Mouse (Mus musculus) 416B (cell line): ENCODE data around the gene Pemt.

ENCODE experiments used
- DNase-seq: peaks from one replicate; pipeline ENCODE4 v3.0.0; 2011; ENCODE audit warnings: low read depth

Pemt gene

DNA sequence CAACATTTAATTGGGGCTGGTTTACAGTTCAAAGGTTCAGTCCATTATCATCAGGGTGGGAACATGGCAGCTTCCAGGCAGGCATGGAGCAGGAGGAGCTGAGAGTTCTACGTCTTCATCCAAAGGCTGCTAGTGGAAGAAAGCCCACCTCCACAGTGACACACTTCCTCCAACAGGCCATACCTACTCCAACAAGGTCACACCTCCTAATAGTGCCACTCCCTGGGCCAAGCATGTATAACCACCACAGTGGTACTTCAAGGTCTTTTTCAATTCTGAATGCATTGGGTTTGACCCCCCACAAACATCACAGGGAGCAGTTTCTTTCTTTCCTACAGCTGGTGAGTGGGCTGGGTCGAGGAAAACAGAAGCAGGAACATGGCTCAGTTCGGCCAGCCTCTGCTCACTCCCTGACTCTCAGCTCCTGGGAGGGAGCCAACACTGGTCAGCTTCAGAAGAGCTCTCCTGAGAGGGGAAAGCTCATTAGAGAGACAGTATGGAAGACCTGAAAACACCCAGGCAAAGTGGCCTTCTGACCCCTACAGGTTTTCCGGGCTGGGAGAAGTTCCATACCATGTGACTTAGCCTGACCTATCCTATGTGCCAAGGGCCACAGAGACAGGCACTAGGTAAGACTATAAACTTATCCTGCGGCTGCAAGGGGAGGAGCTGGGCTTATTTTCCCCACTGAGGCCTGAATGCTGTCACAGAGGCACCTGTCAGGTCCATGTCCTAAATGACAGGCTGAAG, 44.9 kb downstream of the Pemt start:
- DNase-seq: no peak

- DNase-seq: no peak
These were observed 52.0 kb downstream of the Pemt start for GRCm38 (mm10) chr11:59994318-59994717.

DNA sequence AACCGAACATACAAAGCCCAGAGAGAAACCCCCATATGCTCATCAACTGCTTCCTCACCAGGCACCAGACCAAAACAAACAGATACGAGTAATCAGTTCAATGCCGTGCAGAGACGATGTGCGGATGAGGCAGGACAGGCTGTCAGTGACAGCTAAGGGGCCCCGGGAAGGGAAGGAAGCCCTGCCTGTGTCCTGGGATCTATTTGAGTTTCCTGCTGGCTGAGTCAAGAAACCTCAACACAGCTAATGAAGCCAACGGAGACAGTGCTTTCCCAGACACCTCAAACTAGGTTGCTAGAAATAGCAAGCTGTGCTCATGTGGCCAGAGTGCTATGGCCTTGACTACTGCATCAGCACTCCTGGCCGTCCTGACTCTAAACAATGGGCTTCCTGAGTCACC, 54.9 kb downstream of the Pemt start:
- peak; percentile 65 for DNase-seq

DNA sequence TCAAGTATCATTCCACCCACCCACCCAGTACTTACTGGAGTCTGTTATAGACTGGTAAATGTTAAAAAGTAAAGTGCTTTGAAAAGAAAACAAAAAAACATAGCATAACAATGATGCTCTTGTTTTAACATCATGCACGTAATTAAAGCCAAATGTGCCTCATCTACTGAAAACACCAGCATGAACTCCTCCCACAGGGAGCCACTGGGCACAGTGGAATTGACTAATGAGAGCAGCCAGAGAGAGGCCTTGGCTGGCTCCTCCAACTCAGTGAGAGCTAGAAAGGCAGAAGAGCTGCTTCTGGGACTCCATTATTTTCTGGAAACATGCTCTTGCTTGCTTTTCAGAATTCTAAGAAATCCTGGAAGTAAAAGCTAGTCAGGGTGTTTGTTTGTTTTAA, 56.9 kb downstream of the Pemt start:
- no peak for DNase-seq

DNA sequence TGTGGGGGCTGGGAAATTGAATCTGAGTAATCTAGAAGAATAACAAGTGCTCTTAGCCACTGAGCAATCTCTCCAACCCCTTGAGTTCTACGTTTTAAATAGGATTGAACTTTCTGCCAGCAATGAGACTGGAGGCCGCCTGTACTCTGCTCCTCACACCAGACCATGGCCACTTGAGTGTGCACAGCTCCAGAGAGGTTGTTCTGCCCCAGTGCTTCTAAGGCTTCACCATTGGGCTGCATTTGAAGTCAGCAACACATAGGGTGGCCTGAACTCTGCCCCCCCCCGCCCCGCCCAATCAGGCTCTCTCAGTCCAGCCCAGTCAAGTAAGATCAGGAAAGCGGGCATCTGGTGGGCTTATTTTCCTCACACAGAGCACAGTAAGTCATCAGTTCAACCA, 68.5 kb downstream of the Pemt start:
- no peak for DNase-seq

DNA sequence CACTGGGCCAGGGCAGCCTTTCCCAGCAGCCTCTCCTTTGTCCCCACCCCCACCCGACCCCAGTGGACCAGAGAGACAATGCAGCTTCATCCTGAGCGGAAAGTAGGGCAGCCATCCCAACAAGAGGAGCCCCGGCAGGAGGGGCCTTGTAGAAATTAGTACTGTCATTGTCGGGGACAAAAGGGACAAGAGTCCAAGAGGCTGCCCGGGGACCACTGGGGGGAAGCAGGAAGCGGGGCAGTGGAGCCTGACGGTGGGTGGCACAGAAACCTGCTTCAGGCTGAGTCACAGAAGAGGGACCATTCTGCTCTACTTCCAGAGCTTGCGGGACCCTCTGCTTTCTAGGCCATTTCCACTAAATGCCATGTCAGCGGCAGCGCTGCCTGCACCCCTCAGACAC, 71.0 kb downstream of the Pemt start:
- DNase-seq: no peak

DNA sequence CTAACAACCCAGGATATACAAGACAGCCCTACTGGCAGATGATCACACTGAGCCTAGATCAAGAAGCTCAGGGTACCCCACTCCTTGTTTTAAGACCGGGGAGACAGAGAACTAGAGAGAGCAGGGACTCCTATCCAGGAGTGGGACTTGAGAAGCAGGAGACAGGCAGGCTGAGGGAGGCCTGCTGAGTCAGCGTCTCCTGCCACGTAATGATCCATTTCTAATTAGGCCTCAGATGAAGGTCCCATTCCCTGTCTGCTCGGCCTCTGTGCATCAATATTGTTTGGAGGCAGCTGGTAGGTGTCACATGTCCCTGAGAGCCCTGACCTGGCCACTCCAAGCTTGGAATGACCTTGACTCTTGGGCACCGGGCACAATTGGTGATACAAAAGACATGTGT, 72.9 kb downstream of the Pemt start:
- DNase-seq: no peak

- no peak for DNase-seq
These were observed 74.6 kb downstream of the Pemt start for GRCm38 (mm10) chr11:59971691-59972090.

DNA sequence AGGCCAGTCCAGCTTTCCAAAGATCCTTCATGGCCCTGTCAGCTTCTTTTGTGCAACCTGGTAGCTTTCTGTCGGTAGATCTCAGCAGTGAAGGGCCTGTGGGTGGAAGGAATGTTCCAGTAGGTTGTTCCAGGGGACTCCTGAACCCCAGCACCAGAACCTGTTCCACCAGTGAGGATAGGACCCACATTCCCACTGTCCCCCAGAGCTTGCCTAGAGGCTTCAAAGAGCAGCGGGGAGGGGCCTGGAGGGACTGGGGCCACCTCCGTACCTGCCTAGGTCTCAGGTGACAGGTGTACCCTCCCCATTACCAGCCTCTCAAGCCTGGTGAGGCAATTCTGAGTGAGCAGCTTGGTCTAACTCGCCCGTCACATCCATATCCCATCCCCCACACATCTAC, 75.5 kb downstream of the Pemt start:
- DNase-seq: no peak

DNA sequence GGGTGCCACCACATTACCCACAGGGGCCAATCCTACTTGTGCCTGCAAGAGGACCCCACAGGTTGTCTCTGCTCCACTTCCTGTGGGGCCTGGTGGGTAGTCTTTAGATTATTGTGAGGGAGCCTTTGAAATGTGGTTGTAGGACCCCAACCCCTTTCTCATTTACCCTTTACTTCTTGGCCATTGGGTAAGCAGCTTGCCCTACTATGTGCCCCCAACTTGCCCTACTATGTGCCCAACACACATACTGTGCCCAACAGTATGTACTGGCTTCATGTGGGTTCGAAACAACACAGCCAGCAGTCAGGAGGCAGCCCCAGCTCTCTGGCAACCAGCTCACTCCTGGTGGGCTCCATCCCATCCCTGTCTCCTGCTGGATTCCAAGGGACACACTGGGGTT, 78.5 kb downstream of the Pemt start:
- DNase-seq: no peak

DNA sequence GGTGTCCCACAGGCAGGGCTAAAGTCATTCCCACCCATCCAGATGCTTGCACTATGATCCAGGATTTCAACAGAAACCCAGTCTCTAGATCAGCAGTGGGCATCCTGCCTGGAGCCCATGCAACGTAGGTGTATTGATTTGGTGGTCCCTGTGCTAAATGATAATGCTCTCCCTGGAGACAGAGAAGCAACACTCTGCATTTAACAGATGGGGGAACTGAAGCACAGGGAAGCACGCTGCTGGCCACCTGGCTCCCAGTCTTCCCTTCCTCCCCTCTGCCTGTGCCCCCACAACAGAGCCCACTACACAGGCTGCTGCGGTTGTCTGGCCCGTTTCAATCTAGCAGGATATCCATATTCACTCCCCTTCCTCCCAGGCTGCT, 80.2 kb downstream of the Pemt start:
- DNase-seq: no peak

DNA sequence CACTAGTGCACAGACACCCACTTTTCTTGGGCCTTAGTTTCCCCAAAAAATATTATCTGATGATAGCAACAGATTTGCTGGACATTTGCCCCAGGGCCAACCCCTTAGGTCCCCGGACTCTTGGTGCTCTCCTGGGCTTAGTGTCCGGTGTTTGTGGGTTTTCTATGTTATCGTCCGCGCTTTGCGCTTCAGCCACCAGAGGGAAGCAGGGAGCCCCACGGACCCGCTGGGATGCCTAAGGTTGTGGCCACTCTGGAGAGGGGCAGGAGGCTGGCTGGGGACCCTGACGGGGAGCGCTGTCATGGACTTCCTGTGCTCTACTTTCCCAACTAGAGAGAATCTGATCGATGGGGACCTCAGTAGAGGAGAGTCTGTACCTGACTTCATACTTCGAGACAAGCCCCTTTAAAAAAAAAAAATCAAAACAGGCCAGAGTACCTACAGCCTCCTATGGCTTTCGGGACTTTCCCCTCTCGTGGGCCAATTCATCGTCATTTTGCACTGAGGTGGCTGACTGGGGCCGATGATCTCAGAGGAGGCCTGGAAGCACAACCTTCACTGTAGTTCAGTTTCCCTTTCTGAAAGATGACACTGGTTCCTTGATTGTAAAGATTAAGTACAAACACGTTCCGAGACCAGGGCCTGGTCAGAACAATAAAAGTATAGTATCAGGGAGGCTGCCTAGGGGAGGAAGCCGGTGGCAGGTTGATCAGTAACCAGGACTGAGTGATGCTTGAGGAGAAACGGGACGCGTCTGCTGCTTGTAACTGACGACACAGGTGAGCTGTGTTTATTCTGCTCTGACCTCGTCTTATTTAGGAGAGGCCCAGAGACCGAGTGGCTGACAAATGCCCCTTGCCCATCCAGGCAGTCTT, 80.8 kb downstream of the Pemt start:
- DNase-seq: peak; percentile 63

DNA sequence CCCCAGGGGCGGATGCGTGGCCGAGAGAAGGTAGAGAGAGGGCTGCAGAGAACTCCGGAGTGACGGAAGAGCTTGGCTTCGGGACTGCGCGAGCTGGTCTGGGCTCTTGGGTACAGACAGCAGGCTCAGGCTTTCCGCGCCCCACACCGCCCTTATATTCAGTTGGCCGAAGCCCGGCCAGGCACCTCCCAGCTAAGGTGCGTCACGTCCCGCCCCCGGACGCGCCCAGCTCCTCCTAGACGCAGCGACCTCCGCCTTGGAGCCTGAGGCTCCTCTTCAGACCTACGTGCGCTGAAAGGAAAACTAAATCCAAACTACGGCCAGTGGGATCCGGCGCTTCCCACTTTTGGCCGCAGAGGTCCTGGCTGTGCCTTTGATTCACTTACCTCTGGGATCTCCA, 81.5 kb downstream of the Pemt start, which contains the start of gene Rasd1:
Rasd1 (minus strand) TSS at position 127 of the 400 bp plus-strand sequence.
- peak; percentile 79 for DNase-seq

GRCm38 (mm10) chr11:59964163-59964758, 82.0 kb downstream of the Pemt start:
- no peak for DNase-seq

DNA sequence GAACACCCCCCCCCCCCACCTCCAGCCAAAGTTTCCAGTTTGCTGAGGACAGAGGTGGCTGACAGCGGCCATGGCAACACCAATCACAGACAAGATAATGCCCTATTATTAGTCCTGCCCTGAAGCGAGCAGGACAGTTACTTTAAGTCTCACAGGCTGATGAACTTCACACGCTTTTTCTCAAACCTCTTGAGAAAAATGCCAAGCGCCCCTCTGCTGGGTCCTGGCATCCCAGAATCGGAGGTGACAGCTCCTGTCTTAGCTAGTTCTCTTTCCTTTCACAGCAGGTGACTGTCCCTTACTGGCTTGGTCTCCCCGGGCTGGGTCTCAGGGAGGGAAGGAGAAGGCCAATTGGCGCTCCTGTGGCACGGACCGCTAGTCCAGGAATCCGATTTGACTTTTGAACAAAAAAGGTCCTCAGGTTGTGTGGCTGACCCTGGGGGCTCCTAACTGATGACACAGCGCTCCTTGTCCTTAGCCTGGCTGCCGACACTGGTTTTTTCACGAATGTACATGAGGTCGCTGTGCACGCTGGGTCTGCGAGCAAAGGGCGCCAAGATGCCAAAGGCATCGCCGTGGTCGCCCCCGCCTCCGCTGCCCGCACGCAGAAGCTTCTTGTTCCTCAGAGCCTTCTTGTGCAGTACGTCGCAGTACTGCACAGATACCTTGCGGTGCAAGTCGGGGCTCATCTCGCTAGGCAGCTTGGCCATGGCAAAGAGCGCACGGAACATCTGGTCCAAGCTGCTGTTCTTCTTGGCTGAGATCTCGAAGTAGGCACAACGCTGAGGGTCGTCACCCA, 82.7 kb downstream of the Pemt start:
- no peak for DNase-seq

- no peak for DNase-seq
These were observed 83.7 kb downstream of the Pemt start for GRCm38 (mm10) chr11:59962590-59962989.

DNA sequence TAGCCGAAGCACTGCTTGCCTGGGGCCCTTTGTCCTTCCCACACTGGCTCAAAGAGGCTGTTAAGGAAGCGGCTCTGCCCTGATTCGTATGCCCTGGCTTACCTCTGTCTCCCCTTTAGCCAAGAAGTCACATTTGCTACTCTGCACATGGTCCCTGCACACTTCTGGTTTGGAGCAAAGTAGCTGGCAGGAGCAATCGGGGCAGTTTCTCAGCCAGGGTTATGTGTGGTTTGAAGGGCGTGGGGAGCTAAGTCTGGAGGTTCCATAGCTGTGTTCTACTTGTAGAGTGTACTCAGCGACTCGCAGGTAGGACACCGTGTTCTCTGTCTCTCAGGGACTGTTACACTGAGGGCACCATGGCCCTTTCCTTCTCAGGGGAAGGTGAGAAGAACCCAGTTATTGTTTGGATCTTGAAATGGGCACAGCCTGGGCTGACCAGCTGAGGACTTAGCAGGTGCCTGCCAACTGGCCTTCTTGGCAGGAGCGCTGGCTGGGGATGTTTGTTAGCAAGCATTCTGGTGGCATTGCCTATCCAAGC, 84.9 kb downstream of the Pemt start:
- DNase-seq: no peak

GRCm38 (mm10) chr11:59960476-59961337, 85.6 kb downstream of the Pemt start:
- DNase-seq: no peak

DNA sequence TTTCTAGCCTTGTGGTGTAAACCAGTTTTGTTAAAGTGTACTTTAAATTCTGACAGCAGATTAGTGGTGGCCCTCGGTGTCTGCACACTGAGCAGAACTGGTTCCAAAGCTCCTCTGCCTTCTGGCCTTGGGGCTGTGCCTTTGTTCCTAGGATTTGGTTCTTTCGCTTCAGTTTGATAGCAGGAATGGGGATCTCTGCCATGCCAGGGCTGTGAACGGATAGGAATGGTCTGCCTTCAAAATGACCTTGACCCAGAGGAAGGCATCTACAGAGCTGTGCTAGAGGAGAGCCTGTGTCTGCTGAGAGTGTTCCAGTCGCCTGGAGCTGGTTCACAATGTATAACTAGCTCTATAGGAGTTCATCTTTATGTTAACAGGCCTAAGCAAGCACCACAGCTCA, 86.8 kb downstream of the Pemt start:
- DNase-seq: no peak

GRCm38 (mm10) chr11:59956749-59957148, 89.5 kb downstream of the Pemt start:
- DNase-seq: no peak

DNA sequence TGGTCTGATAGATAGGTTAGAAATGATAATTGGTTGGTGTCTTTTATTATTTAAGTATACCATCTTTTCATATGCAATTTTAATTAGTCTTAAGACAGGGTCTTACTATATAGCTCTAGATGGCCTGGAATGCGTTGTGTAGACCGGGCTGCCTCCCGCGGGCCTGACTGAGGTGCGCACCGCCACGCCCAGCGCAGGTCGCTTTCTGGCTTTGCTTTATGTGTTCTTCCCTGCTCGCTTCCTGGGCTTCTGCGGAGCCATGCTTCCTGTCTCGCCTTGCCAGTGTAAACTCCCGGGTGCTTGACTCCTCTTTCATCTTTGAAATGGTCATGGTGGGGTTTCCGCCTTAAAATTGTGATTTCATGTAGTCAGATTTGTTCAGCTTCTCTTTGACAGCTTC, 93.4 kb downstream of the Pemt start:
- no peak for DNase-seq
